Mouse (Mus musculus) thymus, adult 2 months (tissue): ENCODE measurements around the gene Olfr522.

Experiments
- CTCF ChIP-seq: fragments of 200-500 bp; IDR thresholded peaks from 2 replicates; pipeline ENCODE4 v1.5.1; 2012; ENCODE audit warnings: mild to moderate bottlenecking, control low read depth, low read length, moderate library complexity, borderline replicate concordance; ENCODE audit not compliant: control insufficient read depth, poor library complexity, insufficient read depth; ENCODE audit errors: extremely low read depth
- POLR2A ChIP-seq: fragments of 200-500 bp; IDR thresholded peaks from 2 replicates; pipeline ENCODE4 v1.6.1; 2012; ENCODE audit warnings: mild to moderate bottlenecking, low read length, control low read depth, moderate library complexity; ENCODE audit not compliant: control insufficient read depth, poor library complexity, insufficient read depth; ENCODE audit errors: extremely low read depth

DNA sequence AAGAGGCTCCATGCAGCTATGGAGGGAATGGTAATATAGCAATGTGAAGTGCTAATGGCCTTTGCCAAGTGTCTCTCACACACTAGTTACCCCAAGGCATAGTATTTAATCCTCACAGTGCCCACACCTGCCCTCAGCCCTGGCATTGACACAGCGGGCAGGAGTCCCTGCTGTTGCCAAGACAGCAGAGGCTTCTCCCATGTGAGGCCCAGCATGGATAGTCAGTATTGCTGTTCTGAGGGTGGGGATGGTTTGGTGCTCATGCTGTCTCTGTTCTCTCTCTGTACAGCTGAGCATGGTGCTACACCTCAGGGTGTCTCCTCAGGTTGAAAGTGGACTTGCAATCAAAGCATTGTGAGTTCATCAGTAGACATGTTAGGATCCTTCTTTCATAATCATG is 25.9 kb upstream of the Olfr522 start:
- TF ChIP-seq CTCF (no peak), POLR2A (no peak)
